Mouse (Mus musculus) lung, adult 2 months (tissue): ENCODE results near the gene Atf6.

Experiments
- CTCF ChIP-seq: fragments of 200-500 bp; IDR thresholded peaks from 2 replicates; pipeline ENCODE4 v1.5.1; 2011; ENCODE audit warnings: mild to moderate bottlenecking, low read length, control low read depth; ENCODE audit not compliant: insufficient read depth
- POLR2A ChIP-seq: fragments of 200-500 bp; IDR thresholded peaks from 2 replicates; pipeline ENCODE4 v1.6.1; 2011; ENCODE audit warnings: low read depth, mild to moderate bottlenecking, control low read depth, low read length, borderline replicate concordance; ENCODE audit errors: extremely low read depth

- no peak for TF ChIP-seq POLR2A
- TF ChIP-seq CTCF, result no peak
These were observed 125.9 kb downstream of the Atf6 start for GRCm38 (mm10) chr1:170741497-170742246.
